Mouse (Mus musculus) inflammation-experienced regulatory T-cells, adult 6 months (primary cell): Measurements from ENCODE around the gene Col4a4. TPM values are rescaled to one million over a fixed set of nuclear protein-coding genes. Genes with fewer than 3 reads are reported as not detected.

Experiments
- ATAC-seq: one replicate; pipeline ENCODE4 v1.8.0; 2017
- polyA plus RNA-seq, 3 experiments: library from polyadenylated mRNA; unstranded; fragments of 100-300 nt; shearing (Covaris generic); gene quantifications; one replicate each; pipeline ENCODE4 v1.2.1; 2017

The Col4a4 gene
- polyA plus RNA-seq, 3 experiments from 2014 or later = 0.05 to 0.40 (median 0.33) TPM

DNA sequence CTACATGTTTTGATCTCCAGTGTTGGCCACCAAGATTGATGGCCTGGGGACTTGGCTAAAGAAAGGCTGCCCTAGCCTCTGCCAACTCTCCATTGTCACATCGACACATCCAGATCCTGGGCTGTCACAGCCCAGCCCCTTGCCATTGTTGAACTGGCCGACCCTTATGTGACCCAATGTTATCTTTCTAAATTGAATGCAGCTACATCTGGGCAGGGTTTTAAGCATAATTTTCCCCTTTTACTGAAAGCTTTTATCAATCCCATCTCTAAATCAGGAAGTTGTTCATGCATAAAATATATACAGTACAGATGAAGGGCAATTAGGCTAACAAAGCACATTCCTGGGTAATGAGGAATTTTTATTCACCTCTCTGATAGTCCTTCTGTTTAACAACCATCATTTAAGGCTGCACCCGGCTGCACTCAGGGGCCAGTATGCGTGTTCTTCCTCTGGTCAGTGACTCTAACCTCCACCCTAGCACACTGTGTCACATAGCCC is 112.1 kb downstream of the Col4a4 start:
- no peak for ATAC-seq

DNA sequence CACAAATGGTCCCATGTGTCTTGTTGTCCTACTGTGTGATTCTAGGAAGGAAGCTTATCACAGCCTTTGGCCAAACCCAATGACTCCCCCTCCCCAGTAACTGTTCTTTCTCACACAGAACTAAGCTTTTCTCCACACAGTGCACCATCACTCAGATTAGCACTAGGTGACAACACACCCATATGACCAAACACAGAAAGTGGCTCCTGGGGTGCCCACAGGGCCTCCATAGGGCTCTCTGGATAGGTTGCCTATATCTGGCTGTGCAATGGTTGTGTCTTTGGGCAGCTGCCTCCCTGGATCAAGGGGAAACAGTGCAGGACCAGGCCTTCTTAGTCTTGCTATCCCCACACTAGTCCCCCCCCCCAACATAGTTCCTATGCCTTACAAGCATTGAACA is 113.2 kb downstream of the Col4a4 start:
- ATAC-seq = no peak

DNA sequence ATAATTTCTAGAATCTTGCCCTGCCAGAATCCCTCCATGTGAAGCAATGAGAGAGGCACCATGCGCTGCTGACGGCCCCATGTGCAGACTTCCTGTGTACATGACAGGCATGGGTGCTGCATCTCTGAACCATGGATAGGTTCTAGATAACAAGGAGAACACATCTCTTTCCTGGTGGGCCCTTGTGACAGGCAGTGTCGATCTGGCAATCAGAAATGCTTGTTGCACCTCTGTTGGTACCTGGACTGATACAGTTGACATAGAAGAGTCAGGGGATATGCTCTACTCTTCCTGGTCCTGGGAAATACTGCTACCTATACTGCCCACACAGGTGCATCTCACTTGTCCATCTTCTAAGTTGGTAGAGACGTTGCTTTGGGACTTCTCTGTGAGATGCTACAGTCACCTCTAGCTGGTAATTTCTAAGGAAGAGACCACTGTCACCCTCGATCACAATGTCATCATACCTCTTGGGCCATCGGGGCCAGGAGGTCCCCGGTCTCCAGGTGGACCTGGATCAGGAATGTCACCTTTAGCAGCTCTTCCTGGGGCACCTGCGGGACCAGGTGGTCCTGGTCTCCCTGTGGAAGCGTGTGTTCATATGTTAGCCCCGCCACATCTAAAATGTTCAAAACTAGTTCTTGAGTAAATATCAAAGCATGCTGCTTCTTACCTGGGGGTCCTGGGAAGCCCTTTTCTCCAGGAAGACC is 116.0 kb downstream of the Col4a4 start:
- no peak for ATAC-seq

DNA sequence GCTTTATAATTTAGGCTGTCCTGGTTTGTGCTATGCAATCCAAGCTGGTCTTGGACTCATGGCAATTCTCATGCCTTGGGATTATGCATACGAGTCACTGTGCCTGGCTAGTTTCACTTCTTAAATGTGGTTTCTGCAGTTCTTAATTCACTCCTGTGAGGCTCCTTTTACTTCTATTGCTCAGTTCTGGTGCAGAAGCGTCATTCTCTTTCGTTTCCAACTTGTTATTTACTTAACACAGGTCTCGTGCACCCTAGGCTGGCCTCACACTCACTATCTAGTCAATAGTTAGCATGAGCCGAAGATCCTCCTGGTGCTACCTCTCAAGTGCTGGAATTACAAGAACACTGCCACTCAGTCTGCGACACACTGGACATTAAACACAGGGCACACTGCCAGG is 117.8 kb downstream of the Col4a4 start:
- no peak for ATAC-seq

DNA sequence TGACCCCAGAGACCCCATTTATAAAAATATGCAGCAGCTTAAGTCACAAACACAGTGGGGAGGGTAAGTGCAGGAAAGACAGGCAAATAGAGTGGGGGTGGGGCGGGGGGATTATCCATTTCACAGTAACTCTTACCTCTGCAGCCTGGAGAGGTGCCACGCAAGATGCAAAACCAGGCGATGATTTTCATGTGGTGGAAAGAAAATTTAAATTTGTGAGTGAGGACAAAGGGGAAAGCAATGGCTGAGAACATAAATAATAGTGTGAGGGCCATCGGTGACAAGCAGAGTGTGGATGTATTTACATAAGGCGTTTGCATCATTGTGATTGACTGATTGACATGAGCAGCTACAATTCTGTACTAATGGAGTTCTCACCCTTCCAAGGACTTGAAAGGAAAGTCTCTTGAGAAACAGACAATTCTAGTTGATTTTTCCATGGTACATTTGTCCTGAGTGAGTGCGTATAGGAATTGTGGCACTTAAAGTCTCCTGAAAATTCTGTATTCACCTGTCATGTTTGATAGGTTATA is 121.3 kb downstream of the Col4a4 start:
- no peak for ATAC-seq

DNA sequence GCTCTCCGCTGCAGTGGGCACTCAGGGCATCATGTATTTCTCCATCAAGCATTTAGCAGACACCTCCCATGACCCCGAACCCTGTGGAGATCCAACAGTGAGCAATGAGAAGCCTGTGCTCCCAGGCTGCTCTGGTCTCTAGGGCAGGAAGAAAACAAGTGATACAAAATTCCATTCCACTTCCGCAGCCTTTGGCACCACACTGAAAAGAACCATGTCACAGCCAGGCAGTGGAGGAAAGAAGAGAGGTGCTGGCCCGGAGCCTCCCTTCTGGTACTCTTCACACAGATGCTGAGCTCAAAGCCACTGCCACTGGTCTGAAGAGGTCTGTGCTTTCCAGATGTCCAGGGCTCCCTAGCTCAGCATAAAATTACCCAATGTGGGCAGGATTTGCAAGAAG is 125.6 kb downstream of the Col4a4 start:
- ATAC-seq = no peak

DNA sequence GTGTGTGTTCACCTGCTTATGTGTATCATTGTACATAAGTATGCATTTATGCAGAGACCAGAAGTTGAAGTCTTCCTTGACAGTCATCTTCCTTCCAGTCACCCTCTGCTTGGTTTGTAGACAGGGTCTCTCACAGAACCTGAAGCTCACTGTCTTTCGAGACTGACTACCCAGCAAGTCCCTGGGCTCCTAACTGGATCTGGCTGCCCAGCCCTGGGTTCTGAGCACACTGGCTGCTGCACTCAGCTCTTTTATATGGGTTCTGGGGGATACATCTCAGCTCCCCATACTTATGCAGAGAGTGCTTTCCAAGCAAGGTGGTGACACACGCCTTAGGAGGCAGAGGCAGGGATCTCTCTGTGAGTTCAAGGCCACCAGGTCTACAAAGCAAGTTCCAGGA is 126.7 kb downstream of the Col4a4 start:
- no peak for ATAC-seq

DNA sequence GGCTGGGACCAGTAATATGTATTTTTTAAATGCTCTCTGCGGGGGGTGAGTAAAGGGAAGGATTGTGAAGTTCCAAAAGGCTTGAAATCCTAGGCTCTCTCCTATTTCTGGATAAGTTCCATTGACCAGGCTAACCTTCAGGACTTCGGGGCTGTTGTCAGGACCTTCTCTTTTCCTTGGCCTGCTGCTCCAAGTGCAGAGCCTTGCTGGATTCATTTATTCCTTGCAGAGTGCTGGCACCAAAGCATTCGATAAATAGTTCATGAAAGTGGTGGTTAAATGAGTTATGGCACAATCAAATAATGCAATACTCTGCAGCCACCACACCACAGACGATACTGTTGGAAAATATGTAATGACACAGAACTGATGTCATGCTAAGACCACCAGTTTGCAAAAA is 127.3 kb downstream of the Col4a4 start:
- ATAC-seq = no peak

DNA sequence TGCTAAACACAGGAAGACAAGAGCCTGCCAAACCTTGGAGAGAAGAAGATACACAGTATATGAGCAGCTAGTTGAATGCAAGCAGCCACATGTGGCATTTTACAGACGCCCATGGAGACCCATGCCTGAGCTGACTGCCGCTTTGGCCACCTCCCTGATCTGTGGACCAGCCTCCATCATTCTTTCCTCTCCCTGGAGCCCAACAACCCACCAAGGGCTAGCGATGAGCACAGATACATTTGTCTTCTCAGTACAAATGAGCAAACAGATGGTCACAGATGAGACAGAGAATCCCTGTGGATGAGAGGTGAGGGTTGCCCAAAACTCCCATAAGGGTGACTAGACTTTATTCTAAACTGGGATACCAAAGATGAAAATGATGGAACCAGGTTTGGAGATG is 132.6 kb downstream of the Col4a4 start:
- ATAC-seq = no peak

DNA sequence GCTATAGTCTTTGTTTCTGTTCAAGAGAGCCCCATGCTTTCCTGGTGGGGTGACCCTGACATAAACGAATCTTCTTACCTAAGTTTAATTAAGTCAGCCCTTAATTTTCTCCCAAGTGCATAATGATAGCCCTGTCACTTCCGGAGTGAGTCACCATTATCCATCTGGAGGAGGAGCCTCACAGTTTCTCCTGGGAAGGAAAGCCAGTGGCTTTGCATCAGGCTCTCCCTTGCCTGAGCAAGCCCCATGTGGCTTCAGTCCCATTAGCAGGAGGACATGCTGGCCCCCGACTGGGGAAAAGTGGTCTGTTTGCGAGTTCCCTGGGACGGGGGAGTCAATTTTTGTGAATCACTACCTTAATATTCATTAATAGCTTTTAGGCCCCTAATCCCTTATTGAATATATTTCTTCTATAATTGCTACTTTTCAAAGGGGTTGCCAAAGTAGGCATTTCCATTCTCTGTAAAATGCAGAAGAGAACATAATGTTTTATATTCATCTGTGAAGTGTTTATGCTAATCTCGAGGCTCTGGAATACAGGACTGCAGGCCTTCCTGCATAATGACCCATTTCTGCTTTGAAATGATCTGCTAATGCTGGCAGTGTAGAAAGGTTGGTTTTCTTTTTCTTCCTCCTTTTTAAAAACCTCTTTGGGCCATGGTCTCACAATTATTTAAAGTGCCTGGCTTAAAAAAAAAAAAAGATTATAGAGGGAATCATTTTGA is 134.6 kb downstream of the Col4a4 start:
- no peak for ATAC-seq

DNA sequence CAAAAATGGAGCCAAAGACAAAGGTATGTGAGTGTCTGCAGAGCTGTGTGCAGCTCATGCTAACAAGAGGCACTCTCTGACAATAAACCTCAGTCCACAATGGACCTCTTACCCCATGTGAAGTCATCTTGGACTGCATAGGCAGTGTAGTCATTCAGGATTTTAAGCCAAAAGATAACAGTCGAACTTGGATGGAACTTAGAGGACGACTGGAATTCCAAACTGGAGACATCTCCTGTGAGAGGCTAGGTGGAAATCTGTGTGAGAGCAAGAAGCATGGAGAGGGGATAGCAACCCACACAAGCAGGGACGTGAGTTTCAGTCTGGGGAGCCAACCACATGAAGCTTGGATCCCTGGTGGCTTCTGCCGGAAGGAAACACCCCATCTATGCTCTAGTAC is 136.8 kb downstream of the Col4a4 start:
- no peak for ATAC-seq

DNA sequence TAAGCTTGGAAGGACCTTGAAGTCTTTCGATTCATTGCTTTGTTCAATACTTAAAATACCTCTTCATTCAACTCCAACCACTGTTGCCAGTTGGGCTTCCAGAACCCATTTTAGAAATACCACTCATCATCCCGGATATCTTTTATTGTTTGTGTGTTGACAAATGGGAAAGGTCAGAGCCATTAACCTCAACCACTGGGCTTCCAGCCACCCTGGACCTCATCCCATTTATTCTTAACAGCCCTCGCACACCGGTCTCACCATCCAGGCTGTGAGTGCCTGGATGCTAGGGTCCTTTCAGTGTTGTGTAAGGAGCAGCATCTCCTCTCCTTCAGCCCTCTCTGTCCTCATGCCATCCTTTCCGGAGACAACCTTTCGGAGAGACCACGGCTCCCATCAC is 140.6 kb downstream of the Col4a4 start:
- no peak for ATAC-seq

DNA sequence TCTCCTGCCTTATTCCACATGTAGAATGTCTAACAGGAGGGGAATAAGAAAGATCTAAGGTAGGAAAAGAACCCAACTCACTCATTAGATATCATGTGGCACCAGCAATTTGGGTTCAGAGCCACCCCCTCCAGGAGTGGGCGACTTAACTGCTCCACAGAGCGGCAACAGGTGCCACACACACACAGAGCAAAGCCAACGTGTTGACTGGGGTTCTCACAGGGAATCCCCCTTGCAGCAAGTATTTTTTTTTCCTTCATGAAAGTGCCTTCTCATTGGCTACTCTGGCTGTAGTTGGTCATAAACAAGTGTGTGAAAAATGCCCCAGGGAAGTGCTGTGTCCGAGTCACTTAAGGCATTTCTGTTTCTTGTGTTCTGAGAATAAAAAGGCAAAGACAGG is 143.1 kb downstream of the Col4a4 start:
- ATAC-seq = peak; percentile 57

DNA sequence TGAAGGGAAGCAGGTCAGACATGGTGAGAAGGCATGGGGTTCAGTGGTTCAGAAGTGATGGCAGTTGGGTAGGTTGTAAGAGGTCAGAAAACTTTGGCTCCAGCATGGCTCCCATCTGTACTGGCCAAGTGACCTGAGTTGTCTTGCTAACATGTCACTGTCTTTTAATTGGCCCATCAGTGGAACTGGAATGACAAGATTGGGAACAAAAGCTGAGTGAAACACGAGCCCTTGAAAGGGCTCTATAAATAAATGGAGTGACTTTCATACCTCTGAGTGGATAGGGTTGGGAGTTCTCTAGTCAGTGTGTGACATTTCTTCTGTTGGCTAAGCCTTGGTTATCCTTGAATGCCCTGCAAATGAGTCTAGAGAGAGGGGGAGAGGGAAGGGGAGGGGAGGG is 146.5 kb downstream of the Col4a4 start:
- no peak for ATAC-seq

DNA sequence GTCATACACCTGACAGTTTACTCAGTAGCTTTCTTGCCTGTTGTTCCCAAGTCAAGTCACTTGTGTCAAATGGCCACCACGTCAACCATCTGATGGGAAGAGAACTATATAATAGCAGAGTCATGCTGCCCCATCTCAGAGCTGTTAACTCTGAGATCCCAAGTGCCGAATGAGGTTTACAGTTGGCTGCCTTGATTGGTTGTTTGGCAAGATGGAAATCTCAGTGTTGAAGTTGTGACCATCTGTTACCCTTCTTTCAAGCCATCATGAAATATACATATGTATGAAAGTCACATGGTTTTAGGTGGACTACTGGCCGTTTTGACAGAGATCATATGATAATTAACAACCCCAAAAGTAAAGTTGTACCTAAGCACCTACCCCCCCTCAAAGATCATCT is 149.4 kb downstream of the Col4a4 start:
- ATAC-seq = no peak

DNA sequence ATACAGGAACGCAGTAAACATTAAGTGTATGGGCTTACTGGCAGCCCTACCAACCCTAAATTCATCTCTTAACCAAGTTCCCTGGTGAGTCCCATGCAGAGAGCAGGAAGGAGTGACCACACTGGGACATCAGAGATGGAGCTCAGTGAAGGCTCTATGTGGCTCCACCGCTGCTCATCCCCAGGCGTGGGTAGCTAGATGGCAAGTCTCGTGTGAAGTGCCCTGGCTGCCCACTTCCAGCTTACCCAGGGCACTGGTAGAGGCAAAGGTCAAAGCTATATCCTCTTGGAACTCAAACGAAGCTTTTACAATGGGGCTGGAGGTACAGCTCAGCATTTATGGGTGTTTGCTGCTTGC is 153.0 kb downstream of the Col4a4 start:
- ATAC-seq = no peak

DNA sequence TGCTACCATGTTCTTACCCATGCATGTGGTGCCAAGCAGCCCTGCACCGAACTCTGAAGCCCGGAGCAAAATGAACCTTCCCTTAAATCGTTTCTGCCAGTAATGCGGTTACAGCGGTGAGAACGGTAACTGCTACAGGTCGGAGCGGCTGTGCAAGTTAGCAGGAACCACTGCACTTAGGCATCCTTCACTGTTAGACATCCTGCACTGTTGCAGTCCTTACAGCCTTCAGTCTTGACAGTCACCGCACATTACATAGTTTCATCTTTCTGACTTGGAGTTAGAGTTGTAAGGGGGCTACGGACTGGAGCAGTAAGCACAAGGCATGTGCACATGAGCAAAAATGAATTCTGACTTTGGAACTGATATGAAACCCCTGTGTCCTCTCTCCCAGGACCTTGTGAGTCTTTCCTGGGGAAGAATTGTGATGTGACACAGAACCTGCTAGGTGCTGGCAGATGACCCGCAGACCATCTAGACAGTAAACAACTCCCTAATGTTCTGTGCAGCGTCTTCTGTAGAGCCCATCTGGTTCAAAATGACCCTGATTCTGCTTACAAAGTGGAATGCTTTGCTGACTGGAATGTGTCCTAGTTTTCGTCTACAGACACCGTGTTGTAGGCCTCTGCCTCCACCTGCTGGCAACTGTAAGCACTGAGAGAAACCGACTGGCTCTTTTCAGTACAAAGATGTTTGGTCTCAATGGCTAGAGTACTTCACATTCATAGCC is 153.6 kb downstream of the Col4a4 start:
- ATAC-seq = no peak

DNA sequence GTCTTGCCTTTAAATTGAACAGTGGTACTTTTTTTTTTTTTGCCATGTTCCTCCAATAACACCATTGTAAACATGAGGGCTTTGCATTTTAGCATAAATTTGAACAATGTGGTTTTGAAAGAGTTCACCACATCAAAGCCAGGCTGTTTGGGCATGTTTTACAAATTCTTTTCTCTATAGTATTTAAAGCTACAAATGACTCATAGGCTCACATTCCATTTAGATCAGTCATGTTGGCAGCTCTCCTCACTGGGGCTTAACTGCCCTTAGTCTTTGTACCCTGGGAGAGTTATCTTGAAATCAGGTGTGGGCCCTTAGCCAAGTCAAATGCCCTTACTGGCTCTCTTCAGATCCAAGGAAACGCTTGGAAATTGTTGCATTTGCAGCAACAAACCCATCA is 157.6 kb downstream of the Col4a4 start:
- ATAC-seq = peak; percentile 75

DNA sequence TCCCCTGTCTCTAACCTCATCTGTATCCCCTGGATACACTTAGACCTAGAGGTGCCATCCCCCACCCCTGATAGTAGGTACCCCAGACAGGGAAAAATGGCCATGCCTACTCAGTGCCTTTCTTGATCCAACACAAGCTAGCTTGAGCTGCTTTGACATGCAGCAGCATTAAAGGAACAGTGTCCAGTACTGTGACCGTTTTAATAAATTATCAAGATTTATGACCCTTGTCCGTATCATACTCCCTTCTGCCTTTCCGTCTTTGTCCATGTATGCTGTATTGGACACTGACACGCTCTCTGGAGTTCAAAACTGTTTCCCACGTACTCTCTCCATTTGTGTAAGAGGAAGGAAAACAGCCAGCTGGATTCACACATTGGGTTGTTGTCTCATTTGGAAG is 158.9 kb downstream of the Col4a4 start:
- no peak for ATAC-seq

DNA sequence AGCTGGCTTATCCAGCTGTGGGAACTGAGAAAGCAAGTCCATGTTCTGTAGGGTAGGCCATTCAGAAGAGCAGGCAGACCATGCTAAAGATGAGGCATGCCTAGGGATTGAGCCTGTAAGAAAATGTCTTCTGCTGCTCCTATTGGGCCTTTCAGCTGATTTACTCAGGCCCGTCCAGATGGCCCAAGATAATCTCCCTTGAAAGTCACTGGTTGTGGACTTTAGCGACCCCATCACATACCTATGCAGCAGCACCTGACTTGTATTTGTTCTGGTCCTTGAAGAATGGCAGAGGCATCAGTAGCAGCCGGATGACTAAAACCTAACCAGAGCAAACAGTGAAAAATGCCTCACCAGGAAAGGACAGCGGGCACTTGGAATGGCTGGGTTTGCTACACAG is 171.0 kb downstream of the Col4a4 start:
- ATAC-seq = no peak

DNA sequence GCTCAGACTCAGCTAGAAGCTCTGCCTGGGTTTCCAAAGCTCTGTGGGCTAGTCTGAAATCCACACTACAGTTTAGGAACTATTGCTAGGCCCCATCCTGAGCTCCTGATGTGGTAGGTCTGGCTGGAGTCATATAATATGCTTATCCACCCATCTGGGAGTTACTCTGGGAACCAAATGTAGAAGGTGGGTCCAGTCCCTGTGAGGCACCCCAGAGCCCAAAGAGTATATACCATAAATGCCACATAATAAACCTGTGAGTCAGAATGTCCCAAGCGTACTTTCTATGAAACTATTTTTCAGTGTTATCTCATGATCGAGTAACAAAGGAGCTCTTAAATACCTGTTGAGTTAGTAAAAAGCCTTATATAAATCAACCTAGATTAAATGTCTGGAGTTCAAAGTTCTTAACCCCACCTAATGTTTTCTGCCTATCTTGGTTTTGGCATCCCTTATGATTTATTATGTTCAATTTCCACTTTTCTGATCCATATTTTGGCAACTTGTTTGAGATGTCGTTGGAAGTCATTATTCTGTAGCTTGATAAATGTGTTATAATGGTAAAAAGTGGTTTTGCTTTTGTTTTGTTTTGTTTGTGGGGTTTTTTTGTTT is 172.1 kb downstream of the Col4a4 start:
- no peak for ATAC-seq

DNA sequence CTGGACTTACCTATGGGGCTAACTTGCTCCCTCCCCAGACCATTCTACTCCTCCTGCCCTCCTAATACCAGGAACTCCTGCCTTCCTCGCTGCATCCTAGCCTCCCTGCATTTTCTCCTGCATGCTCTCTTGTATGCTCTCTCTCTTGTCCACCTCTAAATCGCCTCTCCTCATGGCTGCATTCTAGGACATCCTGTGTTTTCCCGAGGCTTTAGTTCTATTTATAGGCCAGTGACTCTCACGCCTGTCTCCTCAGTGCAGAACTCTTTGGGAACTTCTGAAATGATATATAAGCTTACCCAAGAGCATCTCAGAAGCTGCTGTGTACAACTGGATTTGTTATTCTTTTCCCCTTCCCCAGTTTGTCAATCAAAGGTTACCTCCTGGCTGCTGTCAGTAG is 174.6 kb downstream of the Col4a4 start:
- ATAC-seq = no peak

DNA sequence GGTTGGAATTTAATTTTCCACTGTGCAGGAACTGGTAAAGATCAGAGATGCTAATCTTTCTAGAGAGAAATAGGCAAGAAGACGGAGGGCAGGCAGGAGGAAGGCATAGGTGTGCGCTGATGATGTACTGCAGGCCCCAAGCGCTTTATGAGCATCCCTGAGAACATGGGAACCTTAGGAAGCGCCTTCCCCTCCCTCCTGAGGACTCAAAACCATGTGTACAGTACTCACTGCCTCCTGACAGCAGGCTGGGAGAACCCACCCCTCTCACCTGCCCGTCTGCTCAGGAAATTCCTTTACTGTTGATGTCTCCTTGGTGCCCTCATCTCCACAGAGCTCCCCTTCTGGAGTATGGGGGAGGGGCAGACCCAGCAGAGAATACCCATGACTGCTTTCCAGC is 175.1 kb downstream of the Col4a4 start:
- ATAC-seq = no peak
